Mouse (Mus musculus) cortical plate, adult 2 months (tissue): ENCODE measurements around the gene Mplkip.

ENCODE experiments used
- CTCF ChIP-seq: fragments of 200-500 bp; IDR thresholded peaks from 2 replicates; pipeline ENCODE4 v1.5.1; 2011; ENCODE audit warnings: mild to moderate bottlenecking, control low read depth, low read length; ENCODE audit not compliant: insufficient read depth; ENCODE audit errors: extremely low read depth
- POLR2A ChIP-seq: fragments of 200-500 bp; IDR thresholded peaks from 2 replicates; pipeline ENCODE4 v1.6.1; 2011; ENCODE audit warnings: mild to moderate bottlenecking, low read length, control low read depth; ENCODE audit not compliant: insufficient read depth; ENCODE audit errors: extremely low read depth

- TF ChIP-seq CTCF (no peak), POLR2A (no peak)
Observed at GRCm38 (mm10) chr13:17717357-17717756, 22.4 kb downstream of the Mplkip start.
